Mouse (Mus musculus): Measurements from ENCODE around the gene Zfp579.

DNA sequence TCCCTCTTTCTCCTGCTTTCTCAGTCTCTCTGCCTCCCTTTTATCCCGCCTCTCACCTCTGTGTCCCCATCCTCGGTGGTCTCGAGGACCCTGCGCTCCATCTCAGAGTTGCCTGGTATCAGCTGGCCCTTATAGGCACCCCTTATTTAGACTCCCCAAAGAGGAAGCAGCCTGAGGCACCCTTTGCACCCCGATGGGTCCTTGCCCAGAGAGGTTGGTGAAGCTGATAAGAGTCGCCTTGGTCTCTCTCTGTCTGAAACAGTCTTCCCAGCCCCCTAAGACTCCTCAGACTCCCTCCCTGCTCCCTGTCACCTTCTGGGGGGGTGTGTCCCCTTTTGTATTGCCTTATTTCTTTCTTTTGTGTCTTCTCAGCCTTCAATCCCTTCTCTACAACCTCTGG is 24.9 kb downstream of the Zfp579 start, which contains the start of gene Sbk3:
- TF ChIP-seq EP300 (optimal IDR thresholded peaks at IDR 0.05) (no peak), CTCF (IDR thresholded peaks at IDR 0.05; ENCODE audit: low read depth) (no peak)
